Mouse (Mus musculus) hindbrain, embryonic 11.5 days (tissue): ENCODE measurements around the gene Atp6v0d1. TPM values are rescaled to one million over a fixed set of nuclear protein-coding genes. Genes with fewer than 3 reads are reported as not detected.
"Not testable (repeated sequence)": the region's sequence is repeated elsewhere in the genome, so short reads cannot be mapped to it uniquely, and the experiment has no call there.

Experiments used
- ATAC-seq: fragments of 200-750 bp; cut with Nextera tagmentation; 2 replicates; pipeline ENCODE4 v1.8.0; 2017; ENCODE audit warnings: mild to moderate bottlenecking, moderate TSS enrichment, moderate library complexity; ENCODE audit not compliant: low FRiP score
- DNase-seq: peaks from one replicate; pipeline ENCODE4 v3.0.0-alpha.2; 2015; ENCODE audit warnings: low spot score
- H3K27ac ChIP-seq: fragments of 300-500 bp; sonication (generic); 2 replicates; pipeline ENCODE4 v1.5.1; 2014; ENCODE audit warnings: mild to moderate bottlenecking, low read depth, low read length
- H3K27me3 ChIP-seq: fragments of 300-500 bp; sonication (generic); 2 replicates; pipeline ENCODE4 v1.6.1; 2014; ENCODE audit warnings: mild to moderate bottlenecking, low read length, moderate library complexity, mixed read lengths; ENCODE audit not compliant: control insufficient read depth, insufficient read depth
- H3K36me3 ChIP-seq: fragments of 300-500 bp; sonication (generic); 2 replicates; pipeline ENCODE4 v1.6.1; 2014; ENCODE audit warnings: mild to moderate bottlenecking, low read length, moderate library complexity, mixed read lengths; ENCODE audit not compliant: control insufficient read depth, insufficient read depth
- H3K4me1 ChIP-seq: fragments of 300-500 bp; sonication (generic); replicated peaks from 2 replicates; pipeline ENCODE4 v1.6.1; 2014; ENCODE audit warnings: low read length, mixed read lengths; ENCODE audit not compliant: control insufficient read depth, insufficient read depth
- H3K4me2 ChIP-seq: fragments of 300-500 bp; sonication (generic); replicated peaks from 2 replicates; pipeline ENCODE4 v1.6.1; 2014; ENCODE audit warnings: mild to moderate bottlenecking, low read depth, low read length
- H3K4me3 ChIP-seq: fragments of 300-500 bp; sonication (generic); 2 replicates; pipeline ENCODE4 v1.5.1; 2014; ENCODE audit warnings: low read depth, low read length
- H3K9ac ChIP-seq: fragments of 300-500 bp; sonication (generic); 2 replicates; pipeline ENCODE4 v1.6.1; 2014; ENCODE audit warnings: low read depth, low read length
- H3K9me3 ChIP-seq: fragments of 300-500 bp; sonication (generic); 2 replicates; pipeline ENCODE4 v1.6.1; 2016; ENCODE audit warnings: low read length; ENCODE audit not compliant: control insufficient read depth
- WGBS: fragments of 180-500 bp; shearing (Covaris S2); extraction: QIAGEN DNeasy Blood & Tissue Kit; methylation state at CpG from one replicate; pipeline ENCODE4 v1.1.7; 2014; 5-methylcytosine and 5-hydroxymethylcytosine counted together
- polyA plus RNA-seq: library from polyadenylated mRNA; unstranded; fragments of >200 nt; fragmentation: Nextera tagmentation; extraction: Ambion mirVana; gene quantifications from 2 replicates; pipeline ENCODE4 v1.2.1, GENCODE M21; 2014

The Atp6v0d1 gene
- polyA plus RNA-seq, 1 experiment from 2014 or later: 141 TPM

- peak; percentile 79 for ATAC-seq
Measured at GRCm38 (mm10) chr8:105606189-105607023, 40.6 kb upstream of the Atp6v0d1 start.

GRCm38 (mm10) chr8:105605491-105606188, 39.8 kb upstream of the Atp6v0d1 start:
- H3K4me2 ChIP-seq: peak overlapping the region; percentile 92
- no peaks in the 10 kb centered on the region; the same call in 1 of the 2 replicates for H3K4me1 ChIP-seq
- H3K27ac ChIP-seq: peak overlapping the region; percentile 83
- peak overlapping the region; percentile 82 for H3K4me3 ChIP-seq
- WGBS: 2% methylated on average over 25 of the region's 39 CpGs
- DNase-seq (peak; percentile 65), ATAC-seq (peak; percentile 26)
- H3K9ac ChIP-seq: peak overlapping the region; percentile 87
- H3K27me3 ChIP-seq: no peaks in the 10 kb centered on the region
- H3K36me3 ChIP-seq: no peaks in the 10 kb centered on the region
- no peaks in the 10 kb centered on the region for H3K9me3 ChIP-seq

More at GRCm38 (mm10) chr8:105606189-105607023, 40.6 kb upstream of the Atp6v0d1 start:
- peak overlapping the region; percentile 82 for H3K4me3 ChIP-seq
- no peaks in the 10 kb centered on the region for H3K36me3 ChIP-seq
- peak overlapping the region; percentile 87 for H3K9ac ChIP-seq
- H3K27ac ChIP-seq: peak overlapping the region; percentile 83
- H3K27me3 ChIP-seq: no peaks in the 10 kb centered on the region; the same call in 1 of the 2 replicates
- no peaks in the 10 kb centered on the region for H3K9me3 ChIP-seq
- no peaks in the 10 kb centered on the region; the same call in 1 of the 2 replicates for H3K4me1 ChIP-seq
- peak; percentile 87 for DNase-seq
- 1% methylated on average over 30 of the region's 30 CpGs for WGBS
- H3K4me2 ChIP-seq: peak overlapping the region; percentile 92

- H3K4me3 ChIP-seq: peak within 1 kb of the TSS; percentile 82
- no peaks in the 10 kb centered on the region for H3K9me3 ChIP-seq
- WGBS: 2% methylated on average over 30 of the region's 42 CpGs
- ATAC-seq: peak; percentile 72
- DNase-seq: peak; percentile 87
- no peaks in the 10 kb centered on the region for H3K27me3 ChIP-seq
- no peaks in the 10 kb centered on the region for H3K36me3 ChIP-seq
- H3K4me1 ChIP-seq: no peaks in the 10 kb centered on the region; the same call in 1 of the 2 replicates
- peak within 1 kb of the TSS; percentile 87 for H3K9ac ChIP-seq
- H3K27ac ChIP-seq: peak within 1 kb of the TSS; percentile 83
- H3K4me2 ChIP-seq: peak within 1 kb of the TSS; percentile 92
Measured at GRCm38 (mm10) chr8:105604804-105605381, 39.0 kb upstream of the Atp6v0d1 start, which contains the start of gene Ripor1. TSS of gene Ripor1 (plus strand) at chr8:105605255.

GRCm38 (mm10) chr8:105602540-105602939, 36.7 kb upstream of the Atp6v0d1 start:
- not testable (repeated sequence) for H3K36me3 ChIP-seq, DNase-seq, H3K4me3 ChIP-seq, H3K4me1 ChIP-seq, H3K4me2 ChIP-seq, H3K9ac ChIP-seq, H3K27me3 ChIP-seq, H3K27ac ChIP-seq, ATAC-seq, H3K9me3 ChIP-seq
- WGBS: 68% methylated on average over 3 of the region's 3 CpGs

- H3K4me2 ChIP-seq: no peak overlapping the region
- H3K9me3 ChIP-seq: no peaks in the 10 kb centered on the region
- H3K4me1 ChIP-seq: no peaks in the 10 kb centered on the region; the same call in 1 of the 2 replicates
- ATAC-seq: no peak
- no peak overlapping the region for H3K27ac ChIP-seq
- no peak overlapping the region for H3K4me3 ChIP-seq
- 74% methylated on average over 5 of the region's 5 CpGs for WGBS
- no peaks in the 10 kb centered on the region for H3K27me3 ChIP-seq
- no peak overlapping the region for H3K9ac ChIP-seq
- no peaks in the 10 kb centered on the region for H3K36me3 ChIP-seq
- DNase-seq: no peak
Measured at GRCm38 (mm10) chr8:105601301-105601700, 35.5 kb upstream of the Atp6v0d1 start.

GRCm38 (mm10) chr8:105598777-105599176, 32.9 kb upstream of the Atp6v0d1 start:
- Histone ChIP-seq H3K36me3 (no peaks in the 10 kb centered on the region), H3K27ac (no peak overlapping the region), H3K9ac (no peak overlapping the region), H3K9me3 (no peaks in the 10 kb centered on the region), H3K4me1 (no peaks in the 10 kb centered on the region), H3K4me2 (no peak overlapping the region), H3K4me3 (no peak overlapping the region), H3K27me3 (no peaks in the 10 kb centered on the region)
- no peak for DNase-seq
- WGBS: 90% methylated on average over 6 of the region's 6 CpGs
- no peak for ATAC-seq

- Histone ChIP-seq H3K27ac (no peak overlapping the region), H3K27me3 (no peaks in the 10 kb centered on the region), H3K4me3 (no peak overlapping the region), H3K36me3 (no peaks in the 10 kb centered on the region), H3K9me3 (no peaks in the 10 kb centered on the region), H3K9ac (no peak overlapping the region), H3K4me1 (no peaks in the 10 kb centered on the region), H3K4me2 (no peak overlapping the region; the same call in 1 of the 2 replicates)
- 7% methylated on average over 14 of the region's 14 CpGs for WGBS
- peak; percentile 69 for ATAC-seq
- peak; percentile 68 for DNase-seq
Measured at GRCm38 (mm10) chr8:105596362-105597034, 30.7 kb upstream of the Atp6v0d1 start.
